Mouse (Mus musculus): Measurements from ENCODE around the gene Kmt2c.

The Kmt2c gene

DNA sequence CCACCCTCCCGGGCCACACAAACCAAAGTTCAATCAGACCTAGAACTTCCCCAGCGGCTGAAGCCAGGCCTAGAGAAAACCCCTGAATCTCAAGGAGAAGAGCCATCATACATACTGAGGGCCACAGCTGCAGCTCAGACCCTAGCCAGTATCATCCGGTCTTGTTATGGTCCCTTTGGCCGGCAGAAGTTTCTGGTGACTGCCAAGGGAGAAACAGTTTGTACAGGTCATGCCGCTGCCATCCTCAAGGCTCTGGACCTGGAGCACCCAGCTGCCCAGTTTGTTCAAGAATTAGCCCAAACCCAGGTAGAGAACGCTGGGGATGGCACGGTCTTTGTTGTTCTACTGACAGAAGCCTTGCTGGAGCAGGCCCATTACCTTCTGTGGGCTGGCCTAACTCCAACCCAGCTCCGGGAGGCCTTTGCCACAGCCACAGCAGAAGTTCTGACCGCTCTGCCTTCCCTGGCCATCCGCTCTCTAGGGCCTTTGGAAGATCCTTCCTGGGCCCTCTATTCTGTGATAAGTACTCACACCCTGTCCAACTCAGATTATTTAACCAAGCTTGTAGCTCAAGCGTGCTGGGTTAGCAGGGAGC lies 17.8 kb upstream of the Kmt2c start:
- no peak for DNase-seq (ENCODE audit: low read depth, low spot score)

DNA sequence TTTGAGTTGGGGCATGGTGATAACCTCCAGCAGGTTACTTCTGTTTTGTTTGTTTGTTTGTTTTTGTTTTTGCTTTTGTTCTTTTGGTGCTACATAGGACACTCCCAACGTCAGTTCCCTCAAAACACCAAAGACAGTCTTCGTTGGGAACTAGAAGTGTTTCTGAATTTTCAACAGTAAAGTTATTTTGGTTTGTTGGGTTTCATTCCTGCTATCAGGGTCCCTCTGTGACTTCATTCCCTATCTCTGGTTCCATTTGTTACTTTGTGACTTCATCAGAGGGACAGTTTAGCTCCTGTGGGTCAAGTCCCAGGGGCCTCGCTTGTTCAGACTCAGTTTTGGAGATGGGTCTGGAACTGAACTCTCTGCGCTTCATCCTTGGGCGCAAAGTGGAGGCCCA lies 17.2 kb upstream of the Kmt2c start, which contains the start of gene Cct8l1:
Gene Cct8l1, plus strand, starts transcription at position 301 of the 400 bp plus-strand sequence.
- DNase-seq (ENCODE audit: low read depth, low spot score), result no peak

DNA sequence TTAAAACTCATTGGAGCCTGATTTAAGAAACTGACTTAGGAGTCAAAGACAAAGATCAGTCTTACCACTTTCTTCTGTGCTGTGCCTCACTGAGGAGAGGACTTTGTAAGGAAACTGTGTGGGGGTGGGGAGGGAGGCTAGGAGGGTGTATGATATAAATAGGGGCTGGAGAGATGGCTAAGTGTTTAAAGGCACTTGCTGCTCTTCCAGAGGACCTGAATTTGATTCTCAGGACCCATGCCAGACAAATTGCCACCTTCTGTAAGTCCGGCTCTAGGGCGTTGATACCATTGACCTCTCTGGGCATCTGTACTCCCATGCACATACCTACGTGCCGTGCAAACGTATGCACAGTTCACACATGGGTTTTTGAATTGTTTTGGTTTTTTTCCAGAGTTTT lies 7.5 kb upstream of the Kmt2c start:
- DNase-seq (ENCODE audit: low read depth, low spot score), result no peak

DNA sequence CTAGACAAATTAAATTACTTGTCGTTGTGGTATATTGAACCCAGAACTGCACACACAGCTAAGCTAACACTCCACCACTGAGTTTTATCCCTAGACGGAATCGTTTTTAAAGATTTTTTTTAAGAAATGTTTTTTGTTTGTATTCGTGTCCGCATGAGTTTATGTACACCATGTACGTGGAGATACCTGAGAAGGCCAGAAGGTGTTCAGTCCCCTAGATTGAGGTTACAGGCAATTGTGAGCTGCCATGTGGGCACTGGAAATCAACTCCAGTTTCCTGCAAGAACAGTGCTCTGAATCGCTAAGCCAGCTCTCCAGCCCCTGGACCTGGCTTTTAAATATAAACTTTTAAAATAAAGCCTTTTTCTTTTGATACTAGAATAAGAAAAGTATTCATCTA lies 2.1 kb upstream of the Kmt2c start:
- no peak for DNase-seq (ENCODE audit: low read depth, low spot score)

GRCm38 (mm10) chr5:25499423-25500398 lies 1.1 kb upstream of the Kmt2c start:
- peak; percentile 96 for DNase-seq (ENCODE audit: low read depth, low spot score)

GRCm38 (mm10) chr5:25498821-25499422 lies 339 bp upstream of the Kmt2c start:
- peak; percentile 87 for DNase-seq (ENCODE audit: low read depth, low spot score)

GRCm38 (mm10) chr5:25497720-25498345 lies 750 bp downstream of the Kmt2c start:
- DNase-seq (ENCODE audit: low read depth, low spot score), result peak; percentile 61

DNA sequence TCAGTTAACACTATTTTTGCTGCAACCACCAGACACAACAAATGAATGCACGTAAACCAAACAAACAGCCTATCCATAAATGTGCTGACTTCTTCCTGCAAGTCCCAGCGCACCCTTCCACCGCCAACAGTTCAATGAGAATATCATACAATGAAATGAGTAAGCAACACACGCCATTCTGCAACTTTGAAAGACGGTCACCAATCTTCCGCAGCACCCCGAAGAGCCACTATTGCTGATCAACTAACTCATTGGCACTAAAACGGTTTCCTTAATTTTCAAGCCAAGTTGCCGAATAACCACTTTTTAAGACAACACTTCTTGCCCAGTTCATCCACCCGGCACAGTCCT lies 1.2 kb downstream of the Kmt2c start:
- DNase-seq (ENCODE audit: low read depth, low spot score), result peak; percentile 36

- DNase-seq (ENCODE audit: low read depth, low spot score), result no peak
Measured at GRCm38 (mm10) chr5:25496652-25497051, 1.9 kb downstream of the Kmt2c start.

DNA sequence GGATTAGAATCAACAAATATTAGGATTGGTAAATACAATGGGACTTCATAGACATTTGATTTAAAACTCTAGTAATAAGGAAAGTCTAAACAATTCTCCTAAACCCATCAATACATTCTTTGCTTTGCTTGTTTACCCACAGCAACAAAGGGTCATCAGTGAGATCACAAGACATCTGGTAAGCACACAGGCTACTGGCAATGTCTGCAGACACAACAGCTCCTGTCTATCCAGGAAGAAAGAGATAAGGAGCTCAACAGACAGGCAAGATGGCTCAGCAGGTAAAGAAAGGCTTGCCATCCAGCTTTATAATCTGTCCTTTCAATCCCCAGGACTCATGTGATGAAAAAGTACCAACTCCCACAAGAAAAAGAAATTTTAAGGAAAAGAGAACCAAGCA lies 19.7 kb downstream of the Kmt2c start:
- no peak for DNase-seq (ENCODE audit: low read depth, low spot score)

DNA sequence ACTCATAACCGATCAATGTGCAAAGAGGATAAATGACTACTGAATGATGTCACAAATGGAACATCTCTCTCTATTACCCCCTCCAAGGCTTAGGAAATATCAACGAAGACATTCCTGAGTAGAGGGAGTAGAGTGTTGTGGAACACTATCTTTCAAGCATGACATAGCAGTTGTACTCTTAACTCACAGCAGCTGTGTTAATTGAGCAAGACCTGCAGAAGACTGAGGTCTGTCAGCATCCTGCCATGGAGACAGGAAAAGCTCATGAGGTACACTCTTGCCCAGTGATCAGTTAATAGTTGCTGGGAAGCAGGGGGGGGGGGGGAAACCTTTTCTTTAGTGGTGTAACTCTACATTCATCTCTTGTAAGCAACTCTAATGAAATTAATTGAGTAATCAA lies 22.8 kb downstream of the Kmt2c start:
- no peak for DNase-seq (ENCODE audit: low read depth, low spot score)

DNA sequence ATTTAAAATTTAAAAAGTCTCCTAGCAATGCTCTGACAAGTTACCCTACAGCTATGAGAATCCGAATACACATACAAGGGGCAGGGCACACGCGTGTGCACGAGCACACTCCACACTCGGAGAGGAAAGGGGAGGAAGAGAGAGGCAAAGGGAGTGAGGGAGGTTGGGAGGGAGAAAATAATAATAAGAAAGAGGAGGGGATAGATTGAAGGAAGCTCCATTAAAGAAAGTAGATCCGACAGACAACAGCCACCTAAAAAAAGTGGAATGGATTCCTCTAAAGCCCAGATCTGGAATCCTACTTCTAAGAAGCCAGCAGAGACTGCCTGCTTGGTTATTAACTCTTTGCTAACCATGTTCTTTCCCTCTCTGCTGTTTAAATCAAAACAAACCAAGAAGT lies 26.5 kb downstream of the Kmt2c start:
- DNase-seq (ENCODE audit: low read depth, low spot score), result no peak

- DNase-seq (ENCODE audit: low read depth, low spot score), result no peak
Measured at GRCm38 (mm10) chr5:25461956-25462355, 36.6 kb downstream of the Kmt2c start.

GRCm38 (mm10) chr5:25455432-25455831 lies 43.2 kb downstream of the Kmt2c start:
- peak; percentile 29 for DNase-seq (ENCODE audit: low read depth, low spot score)

DNA sequence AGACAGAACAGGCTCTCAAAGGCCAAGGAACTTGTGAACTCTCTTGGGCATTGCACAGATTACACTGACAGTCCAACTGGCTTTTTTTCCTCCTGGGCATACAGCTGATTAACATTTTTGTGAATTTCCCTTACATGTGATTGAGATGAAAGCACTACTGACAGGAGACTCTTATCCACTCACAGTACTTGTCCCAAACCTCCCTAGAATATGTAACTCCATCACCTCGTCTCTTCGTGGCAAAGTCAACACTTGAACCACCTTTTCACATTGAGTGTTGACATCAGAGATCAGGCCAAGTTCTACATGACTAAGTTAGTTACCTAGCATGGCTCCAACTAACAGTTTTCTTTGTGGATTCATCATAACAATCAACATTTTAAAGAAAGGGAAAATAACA lies 45.9 kb downstream of the Kmt2c start:
- no peak for DNase-seq (ENCODE audit: low read depth, low spot score)

- DNase-seq (ENCODE audit: low read depth, low spot score), result no peak
Measured at GRCm38 (mm10) chr5:25437508-25437907, 61.1 kb downstream of the Kmt2c start.

DNA sequence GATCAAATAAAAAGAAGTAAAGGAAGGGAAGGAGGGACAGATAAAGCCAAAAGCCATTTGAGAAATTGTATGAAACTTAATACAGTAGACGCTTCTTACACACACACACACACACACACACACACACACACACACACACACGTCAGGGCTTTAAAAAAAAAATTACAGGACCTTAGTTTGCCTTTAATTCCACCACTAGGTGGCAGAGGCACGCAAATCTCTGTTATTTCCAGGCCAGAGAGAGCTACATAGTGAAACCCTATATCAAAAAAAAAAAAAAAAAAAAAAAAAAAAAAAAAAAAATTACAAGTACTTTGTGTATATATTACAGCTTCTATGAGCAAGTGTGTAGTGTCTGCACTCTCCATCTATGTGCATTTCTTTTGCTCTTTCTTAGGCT lies 62.5 kb downstream of the Kmt2c start:
- DNase-seq (ENCODE audit: low read depth, low spot score), result peak; percentile 88

DNA sequence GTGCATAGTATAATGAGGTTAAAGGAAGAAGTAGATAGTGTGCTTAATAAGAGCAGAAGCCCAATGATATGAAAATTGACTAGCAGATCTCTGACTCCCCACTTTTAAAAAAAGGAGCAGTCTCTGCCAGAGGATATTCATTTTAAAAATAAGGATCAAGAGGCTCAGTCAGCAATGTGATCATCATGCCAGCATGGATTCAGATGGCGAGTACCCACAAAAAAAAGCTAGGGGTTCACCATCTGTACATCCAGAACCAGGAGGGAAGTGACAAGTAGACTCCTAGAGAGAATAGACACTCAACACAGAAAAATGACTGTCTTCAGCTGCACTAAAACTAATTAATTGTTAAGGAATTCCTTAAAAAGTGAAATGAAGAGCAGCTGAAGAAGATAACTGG lies 76.0 kb downstream of the Kmt2c start:
- DNase-seq (ENCODE audit: low read depth, low spot score), result no peak

DNA sequence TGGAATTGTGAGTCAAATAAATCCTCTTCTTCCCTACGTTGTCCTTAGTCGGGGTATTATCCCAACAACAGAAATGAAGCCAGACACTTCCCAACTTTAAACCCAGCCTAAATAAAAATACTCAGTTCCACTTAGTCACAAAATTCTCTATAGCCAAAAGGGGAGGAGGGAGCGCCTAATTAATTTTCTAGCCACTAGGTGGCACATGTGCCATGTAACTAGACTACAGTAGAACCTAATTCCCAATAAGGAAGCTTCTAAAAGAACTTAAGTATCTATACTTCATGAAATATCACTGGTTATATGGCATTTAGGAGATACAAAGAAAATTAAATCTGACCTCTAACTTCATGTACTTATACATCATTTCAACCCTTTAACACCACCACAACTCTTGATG lies 78.0 kb downstream of the Kmt2c start:
- DNase-seq (ENCODE audit: low read depth, low spot score), result peak; percentile 61

DNA sequence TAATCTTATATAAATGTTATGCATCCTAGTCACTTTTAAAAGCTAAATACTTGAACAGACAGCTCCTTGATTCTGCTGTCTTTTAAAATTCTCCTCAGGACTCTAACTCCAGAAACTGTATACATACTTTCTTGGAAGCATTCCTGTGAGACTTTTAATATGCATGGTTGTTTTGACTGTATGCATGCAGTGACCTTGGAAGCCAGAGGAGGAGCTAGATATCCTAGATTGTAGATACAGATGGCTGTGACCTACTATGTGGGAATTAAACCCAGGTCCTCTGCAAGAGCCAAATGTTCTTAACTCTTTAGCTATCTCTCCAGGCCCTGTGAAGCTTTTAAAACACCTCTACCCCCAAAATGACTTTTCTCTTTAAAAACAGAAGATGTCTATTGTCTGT lies 83.2 kb downstream of the Kmt2c start:
- no peak for DNase-seq (ENCODE audit: low read depth, low spot score)

DNA sequence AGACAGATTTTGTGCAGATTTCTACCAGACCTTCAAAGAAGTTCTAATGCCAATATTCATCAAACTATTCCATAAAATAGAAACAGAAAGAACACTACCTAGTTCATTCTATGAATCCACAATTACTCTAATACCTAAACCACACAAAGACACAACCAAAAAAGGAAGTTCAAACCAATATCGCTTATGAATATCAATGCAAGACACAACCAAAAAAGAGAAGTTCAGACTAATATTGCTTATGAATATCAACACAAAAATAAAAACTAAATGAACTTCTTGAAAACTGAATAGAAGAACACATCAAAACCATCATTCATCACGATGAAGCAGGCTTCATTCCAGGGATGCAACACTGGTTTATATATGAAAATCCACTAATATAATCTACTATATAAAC lies 101.9 kb downstream of the Kmt2c start:
- no peak for DNase-seq (ENCODE audit: low read depth, low spot score)

GRCm38 (mm10) chr5:25392655-25393054 lies 105.9 kb downstream of the Kmt2c start:
- DNase-seq (ENCODE audit: low read depth, low spot score), result peak; percentile 13
